Mouse (Mus musculus) ZHBTc4 (cell line): ENCODE results near the gene B230118H07Rik.
"Not testable (repeated sequence)": the region's sequence is repeated elsewhere in the genome, so short reads cannot be mapped to it uniquely, and the experiment has no call there.

Experiments used
- DNase-seq: peaks from one replicate; pipeline ENCODE4 v3.0.0-alpha.2; 2011; ENCODE audit warnings: low read depth, low spot score

Gene B230118H07Rik

GRCm38 (mm10) chr2:101591356-101591755 lies 58.0 kb downstream of the B230118H07Rik start:
- no peak for DNase-seq

- DNase-seq = no peak
Measured at GRCm38 (mm10) chr2:101581418-101581817, 67.9 kb downstream of the B230118H07Rik start.

GRCm38 (mm10) chr2:101580977-101581376 lies 68.4 kb downstream of the B230118H07Rik start:
- no peak for DNase-seq

GRCm38 (mm10) chr2:101580428-101580827 lies 68.9 kb downstream of the B230118H07Rik start:
- no peak for DNase-seq

GRCm38 (mm10) chr2:101580027-101580426 lies 69.3 kb downstream of the B230118H07Rik start:
- DNase-seq = no peak

- no peak for DNase-seq
Measured at GRCm38 (mm10) chr2:101577243-101577642, 72.1 kb downstream of the B230118H07Rik start.

- DNase-seq = no peak
Measured at GRCm38 (mm10) chr2:101569230-101569629, 80.1 kb downstream of the B230118H07Rik start.

GRCm38 (mm10) chr2:101567490-101567889 lies 81.8 kb downstream of the B230118H07Rik start:
- no peak for DNase-seq

GRCm38 (mm10) chr2:101563776-101564175 lies 85.6 kb downstream of the B230118H07Rik start:
- DNase-seq = no peak

GRCm38 (mm10) chr2:101563206-101563605 lies 86.1 kb downstream of the B230118H07Rik start:
- DNase-seq = no peak

GRCm38 (mm10) chr2:101559431-101559830 lies 89.9 kb downstream of the B230118H07Rik start:
- DNase-seq = no peak

GRCm38 (mm10) chr2:101555886-101556285 lies 93.4 kb downstream of the B230118H07Rik start:
- DNase-seq = no peak

GRCm38 (mm10) chr2:101553851-101554250 lies 95.5 kb downstream of the B230118H07Rik start:
- DNase-seq = no peak

- no peak for DNase-seq
Measured at GRCm38 (mm10) chr2:101552301-101552700, 97.0 kb downstream of the B230118H07Rik start.

GRCm38 (mm10) chr2:101551026-101551719 lies 98.2 kb downstream of the B230118H07Rik start:
- no peak for DNase-seq

GRCm38 (mm10) chr2:101550176-101550575 lies 99.2 kb downstream of the B230118H07Rik start:
- DNase-seq = no peak

- no peak for DNase-seq
Measured at GRCm38 (mm10) chr2:101548866-101549265, 100.5 kb downstream of the B230118H07Rik start.

GRCm38 (mm10) chr2:101545593-101545992 lies 103.7 kb downstream of the B230118H07Rik start:
- DNase-seq = no peak

GRCm38 (mm10) chr2:101543704-101544417 lies 105.5 kb downstream of the B230118H07Rik start:
- no peak for DNase-seq

GRCm38 (mm10) chr2:101536887-101537286 lies 112.4 kb downstream of the B230118H07Rik start:
- DNase-seq = not testable (repeated sequence)

GRCm38 (mm10) chr2:101533741-101534140 lies 115.6 kb downstream of the B230118H07Rik start:
- no peak for DNase-seq

- peak; percentile 45 for DNase-seq
Measured at GRCm38 (mm10) chr2:101525503-101526381, 123.6 kb downstream of the B230118H07Rik start.
